Mouse (Mus musculus): ENCODE measurements at regions not wholly inside any gene's neighbourhood (a gene's known extent, or its start where the extent isn't known, plus 50 kb on each side); places are given as distances from the start of the nearest gene placed in this dataset.

- Histone ChIP-seq H3K9me3 (replicated peaks; ENCODE audit: insufficient read depth, low read length) (no peaks in the 10 kb centered on the region), H3K36me3 (ENCODE audit: control insufficient read depth in 1 of 2, insufficient read depth in 2 of 2, low read length in 2 of 2) (peaks cover 0 to 36% of the 10 kb centered on the region in 2 experiments; a peak in 2 of 4 replicates), H3K4me3 (ENCODE audit: control insufficient read depth in 1 of 2, insufficient read depth in 1 of 2, low read depth in 2 of 2, low read length in 2 of 2) (peak overlapping the region in 1 of 2 experiments; percentile 24; a peak in 2 of 4 replicates), H3K27ac (ENCODE audit: control insufficient read depth, low read depth, low read length) (peak overlapping the region; percentile 87), H3K79me2 (ENCODE audit: control insufficient read depth, insufficient read depth, low read length, poor library complexity) (no peaks in the 10 kb centered on the region), H3K4me1 (ENCODE audit: control insufficient read depth in 1 of 2, insufficient read depth in 2 of 2, low read length in 2 of 2) (peaks cover 28 to 39% of the 10 kb centered on the region in 2 experiments), H3K9ac (ENCODE audit: control insufficient read depth, low read depth, low read length, poor library complexity, severe bottlenecking) (peak overlapping the region; percentile 47), H3K27me3 (ENCODE audit: control insufficient read depth in 1 of 2, insufficient read depth in 2 of 2, low read length in 2 of 2) (no peaks in the 10 kb centered on the region)
- no peak for DNase-seq (ENCODE audit: low read depth, low spot score)
- TF ChIP-seq GATA1 (IDR thresholded peaks at IDR 0.05; ENCODE audit: low read depth, low read length): peak; percentile 2; the same call in 1 of the 2 replicates
- TF ChIP-seq GABPA (IDR thresholded peaks at IDR 0.05; ENCODE audit: low read depth, low read length): no peak
- 0 out of 2 replicates have a peak, but pooled peaks have one; percentile 4 for TF ChIP-seq RCOR1 (IDR thresholded peaks at IDR 0.05; ENCODE audit: low read depth, low read length)
- no peak; the same call in 1 of the 2 replicates for TF ChIP-seq ZNF384 (IDR thresholded peaks at IDR 0.05; ENCODE audit: low read depth, low read length)
- no peak for TF ChIP-seq TAL1 (IDR thresholded peaks at IDR 0.05; ENCODE audit: low read length)
Observed at GRCm38 (mm10) chr5:64580340-64580723, 222.9 kb upstream of the Klf3 start.

DNA sequence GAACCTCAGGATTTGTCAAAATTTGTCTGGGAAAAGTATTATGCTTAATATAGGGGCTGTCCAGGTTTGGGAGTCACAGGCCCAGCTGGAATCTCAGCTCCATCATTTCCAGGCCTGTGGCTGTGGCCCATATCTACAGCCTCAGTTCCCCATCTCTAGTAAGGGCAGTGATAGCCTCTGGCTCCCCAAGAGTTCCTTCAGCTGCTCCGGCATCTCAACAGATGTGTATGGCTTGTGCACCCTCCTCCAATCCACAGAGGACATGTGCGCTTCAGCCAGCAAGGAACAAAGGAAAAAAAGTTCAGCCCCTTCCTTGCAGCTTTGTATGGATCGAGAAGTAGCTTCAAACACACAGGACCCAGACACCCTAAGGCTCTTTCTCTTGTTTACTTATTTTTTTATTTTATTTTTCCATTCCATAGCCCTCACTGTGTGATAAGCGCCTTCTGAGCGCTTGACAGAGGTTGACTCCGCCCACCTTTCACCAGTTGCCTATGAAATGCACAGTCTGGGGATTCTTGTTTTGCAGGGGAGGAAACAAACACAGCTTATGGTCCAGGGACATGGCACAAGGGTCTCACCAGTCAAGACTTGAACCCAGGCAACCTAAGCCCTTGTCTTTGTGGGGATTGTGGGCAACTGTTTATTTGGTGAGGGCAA is 222.3 kb upstream of the Klf3 start:
- Histone ChIP-seq H3K27me3 (ENCODE audit: control insufficient read depth in 1 of 2, insufficient read depth in 2 of 2, low read length in 2 of 2) (no peaks in the 10 kb centered on the region), H3K4me1 (ENCODE audit: control insufficient read depth in 1 of 2, insufficient read depth in 2 of 2, low read length in 2 of 2) (peaks cover 28 to 40% of the 10 kb centered on the region in 2 experiments), H3K27ac (ENCODE audit: control insufficient read depth, low read depth, low read length) (peak overlapping the region; percentile 55), H3K79me2 (ENCODE audit: control insufficient read depth, insufficient read depth, low read length, poor library complexity) (no peaks in the 10 kb centered on the region), H3K9ac (ENCODE audit: control insufficient read depth, low read depth, low read length, poor library complexity, severe bottlenecking) (peak overlapping the region; percentile 23; the same call in 1 of the 2 replicates), H3K4me3 (ENCODE audit: control insufficient read depth in 1 of 2, insufficient read depth in 1 of 2, low read depth in 2 of 2, low read length in 2 of 2) (no peak overlapping the region), H3K9me3 (replicated peaks; ENCODE audit: insufficient read depth, low read length) (no peaks in the 10 kb centered on the region), H3K36me3 (ENCODE audit: control insufficient read depth in 1 of 2, insufficient read depth in 2 of 2, low read length in 2 of 2) (peaks cover 0 to 36% of the 10 kb centered on the region in 2 experiments; a peak in 2 of 4 replicates)
- peak; percentile 73 for DNase-seq (ENCODE audit: low read depth, low spot score)
- TF ChIP-seq CTCF (IDR thresholded peaks at IDR 0.05 in 2 of 3, conservative IDR thresholded peaks at IDR 0.05 in 1 of 3; ENCODE audit: control insufficient read depth in 1 of 3, insufficient read depth in 1 of 3, low read depth in 2 of 3, low read length in 3 of 3, poor library complexity in 1 of 3, severe bottlenecking in 1 of 3): no peak
- no peak for TF ChIP-seq ZMIZ1 (IDR thresholded peaks at IDR 0.05; ENCODE audit: low read depth, low read length)
- TF ChIP-seq NELFE (IDR thresholded peaks at IDR 0.05; ENCODE audit: low read depth, low read length): no peak
- TF ChIP-seq UBTF (IDR thresholded peaks at IDR 0.05; ENCODE audit: borderline replicate concordance, insufficient read depth, low read depth, low read length): 0 out of 2 replicates have a peak, but pooled peaks have one; percentile 50
- no peak for TF ChIP-seq JUND (IDR thresholded peaks at IDR 0.05; ENCODE audit: low read depth, low read length)
- no peak for TF ChIP-seq SIN3A (IDR thresholded peaks at IDR 0.05; ENCODE audit: low read length)
- TF ChIP-seq ZNF384 (IDR thresholded peaks at IDR 0.05; ENCODE audit: low read depth, low read length): peak; percentile 58
- no peak for TF ChIP-seq MXI1 (IDR thresholded peaks at IDR 0.05; ENCODE audit: low read depth, low read length)
- peak; percentile 60; the same call in 1 of the 2 replicates for TF ChIP-seq TBP (IDR thresholded peaks at IDR 0.05; ENCODE audit: low read depth, low read length)
- no peak for TF ChIP-seq MYC (IDR thresholded peaks at IDR 0.05; ENCODE audit: low read depth, low read length)
- no peak for TF ChIP-seq HCFC1 (IDR thresholded peaks at IDR 0.05; ENCODE audit: low read depth, low read length)
- no peak for TF ChIP-seq NRF1 (IDR thresholded peaks at IDR 0.05; ENCODE audit: insufficient read depth, low read depth, low read length, poor library complexity, severe bottlenecking)
- no peak for TF ChIP-seq E2F4 (IDR thresholded peaks at IDR 0.05; ENCODE audit: borderline replicate concordance, low read depth, low read length)
- TF ChIP-seq POLR2AphosphoS2 (IDR thresholded peaks at IDR 0.05; ENCODE audit: low read length): no peak
- TF ChIP-seq USF1 (IDR thresholded peaks at IDR 0.05; ENCODE audit: low read depth, low read length): no peak
- 0 out of 2 replicates have a peak, but pooled peaks have one; percentile 5 for TF ChIP-seq ETS1 (IDR thresholded peaks at IDR 0.05; ENCODE audit: low read depth, low read length)
- TF ChIP-seq POLR2AphosphoS5 (IDR thresholded peaks at IDR 0.05; ENCODE audit: borderline replicate concordance, low read depth, low read length): no peak
- TF ChIP-seq TCF12 (IDR thresholded peaks at IDR 0.05; ENCODE audit: low read depth, low read length): no peak
- TF ChIP-seq ELF1 (IDR thresholded peaks at IDR 0.05; ENCODE audit: low read depth, low read length): no peak
- TF ChIP-seq RAD21 (IDR thresholded peaks at IDR 0.05; ENCODE audit: low read depth, low read length): no peak
- no peak for TF ChIP-seq TAL1 (IDR thresholded peaks at IDR 0.05; ENCODE audit: low read length)
- no peak for TF ChIP-seq MAX (IDR thresholded peaks at IDR 0.05; ENCODE audit: low read length)
- 0 out of 2 replicates have a peak, but pooled peaks have one; percentile 28 for TF ChIP-seq RCOR1 (IDR thresholded peaks at IDR 0.05; ENCODE audit: low read depth, low read length)
- no peak for TF ChIP-seq KAT2A (conservative IDR thresholded peaks at IDR 0.05; ENCODE audit: low read depth, low read length)
- TF ChIP-seq MAFK (IDR thresholded peaks at IDR 0.05; ENCODE audit: borderline replicate concordance, low read depth, low read length): no peak
- TF ChIP-seq ZKSCAN1 (IDR thresholded peaks at IDR 0.05; ENCODE audit: low read depth, low read length): no peak
- no peak for TF ChIP-seq MAZ (IDR thresholded peaks at IDR 0.05; ENCODE audit: low read depth, low read length)
- TF ChIP-seq CHD1 (IDR thresholded peaks at IDR 0.05; ENCODE audit: low read depth, low read length): no peak

All from MEL (cell line).